Mouse (Mus musculus) heart, embryonic 12.5 days (tissue): Measurements from ENCODE around the gene Itprip. TPM values are rescaled to one million over a fixed set of nuclear protein-coding genes. Genes with fewer than 3 reads are reported as not detected.

Experiments
- ATAC-seq: fragments of 200-750 bp; cut with Nextera tagmentation; 2 replicates; pipeline ENCODE4 v1.8.0; 2017; ENCODE audit warnings: moderate TSS enrichment, moderate library complexity; ENCODE audit not compliant: insufficient number of reproducible peaks, low FRiP score
- H3K27ac ChIP-seq: fragments of 300-500 bp; sonication (generic); 2 replicates; pipeline ENCODE4 v1.5.1; 2016; ENCODE audit warnings: mild to moderate bottlenecking, moderate library complexity; ENCODE audit not compliant: poor library complexity, severe bottlenecking
- H3K27me3 ChIP-seq: fragments of 300-500 bp; sonication (generic); replicated peaks from 2 replicates; pipeline ENCODE4 v1.6.1; 2016; ENCODE audit warnings: mild to moderate bottlenecking, moderate library complexity
- H3K36me3 ChIP-seq: fragments of 300-500 bp; sonication (generic); 2 replicates; pipeline ENCODE4 v1.6.1; 2016; ENCODE audit warnings: mild to moderate bottlenecking, moderate library complexity
- H3K4me1 ChIP-seq: fragments of 300-500 bp; sonication (generic); replicated peaks from 2 replicates; pipeline ENCODE4 v1.6.1; 2016; ENCODE audit warnings: mild to moderate bottlenecking
- H3K4me2 ChIP-seq: fragments of 300-500 bp; sonication (generic); 2 replicates; pipeline ENCODE4 v1.6.1; 2016; ENCODE audit warnings: mild to moderate bottlenecking, moderate library complexity
- H3K4me3 ChIP-seq: fragments of 300-500 bp; sonication (generic); 2 replicates; pipeline ENCODE4 v1.5.1; 2016; ENCODE audit warnings: mild to moderate bottlenecking
- H3K9ac ChIP-seq: fragments of 300-500 bp; sonication (generic); 2 replicates; pipeline ENCODE4 v1.6.1; 2016; ENCODE audit warnings: mild to moderate bottlenecking, moderate library complexity
- H3K9me3 ChIP-seq: fragments of 300-500 bp; sonication (generic); replicated peaks from 2 replicates; pipeline ENCODE4 v1.6.1; 2016; ENCODE audit warnings: mild to moderate bottlenecking, moderate library complexity
- WGBS: fragments of 180-500 bp; shearing (Covaris S2); methylation state at CpG from one replicate; pipeline ENCODE4 v1.1.7; 2016; 5-methylcytosine and 5-hydroxymethylcytosine counted together
- polyA plus RNA-seq: library from polyadenylated mRNA; unstranded; fragments of >200 nt; fragmentation: Nextera tagmentation; extraction: Ambion mirVana; gene quantifications from 2 replicates; pipeline ENCODE4 v1.2.1, GENCODE M21; 2016

Gene Itprip
- polyA plus RNA-seq, 1 experiment from 2014 or later: 25.5 TPM

DNA sequence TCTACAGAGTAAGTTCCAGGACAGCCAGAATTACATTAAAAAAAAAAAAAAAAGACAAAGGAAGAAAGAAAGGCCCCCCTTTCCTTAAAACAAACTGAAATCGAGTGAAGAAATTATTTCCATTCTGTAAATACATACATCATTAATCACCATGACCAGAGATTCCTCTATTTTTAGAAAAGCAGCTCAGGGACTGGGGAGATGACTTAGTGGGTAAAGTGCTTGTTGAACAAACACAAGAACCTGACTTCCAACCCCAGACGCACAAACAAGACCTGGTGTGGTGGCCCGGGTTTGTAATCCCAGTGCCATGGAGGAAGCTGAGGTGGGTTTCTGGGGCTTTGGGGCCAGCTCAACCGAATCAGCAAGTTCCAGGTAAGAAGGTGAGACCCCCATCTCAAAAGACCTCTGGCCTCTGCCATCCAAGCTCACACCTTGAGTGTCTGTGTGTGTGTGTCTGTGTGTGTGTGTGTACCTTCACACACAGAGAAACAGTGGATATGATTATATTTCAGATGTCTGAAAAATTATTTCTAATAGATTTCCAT, 51.4 kb downstream of the Itprip start:
- Histone ChIP-seq H3K4me1 (0 out of 2 replicates have a peak, but pooled peaks cover 4% of the 10 kb centered on the region), H3K9me3 (no peaks in the 10 kb centered on the region), H3K9ac (no peak overlapping the region), H3K27ac (no peak overlapping the region), H3K36me3 (peaks cover 4% of the 10 kb centered on the region; the same call in 1 of the 2 replicates), H3K27me3 (0 out of 2 replicates have a peak, but pooled peaks cover 5% of the 10 kb centered on the region), H3K4me3 (no peak overlapping the region), H3K4me2 (no peak overlapping the region)
- 62% methylated on average over 4 of the region's 4 CpGs for WGBS
- ATAC-seq: no peak

DNA sequence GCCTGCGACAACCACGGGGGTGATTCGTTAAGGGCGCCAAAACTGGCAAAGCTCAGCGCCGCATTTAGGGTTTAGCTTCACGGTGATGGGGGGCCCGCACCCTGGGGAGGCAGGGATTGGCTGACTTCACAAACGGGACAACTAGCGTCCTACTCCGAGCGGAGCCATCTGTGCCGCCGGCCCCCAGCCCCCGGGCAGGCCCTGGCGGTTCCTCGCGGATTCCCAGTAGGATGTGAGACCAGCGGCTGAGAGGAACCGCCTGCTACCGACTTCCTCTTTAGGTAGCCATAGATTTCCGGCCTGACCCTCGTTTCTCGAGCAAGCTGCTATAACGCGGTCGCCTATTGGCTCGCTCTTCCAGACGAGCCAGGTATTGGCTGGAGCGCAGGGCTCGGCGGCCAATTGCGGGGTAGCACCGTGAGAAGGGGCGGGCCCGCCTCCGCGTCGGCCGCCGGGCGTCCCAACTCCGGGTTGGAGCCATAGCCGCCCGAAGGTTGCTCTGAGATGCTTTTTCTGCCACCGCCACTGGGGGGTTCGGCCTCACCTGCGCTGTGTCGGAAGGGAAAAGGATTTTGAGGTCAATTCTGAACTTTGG, 53.6 kb downstream of the Itprip start, which contains the start of gene Gsto2:
Gsto2 (plus strand) TSS at position 182 of the 595 bp plus-strand sequence.
- no peaks in the 10 kb centered on the region for H3K9me3 ChIP-seq
- peak; percentile 100 for ATAC-seq
- H3K9ac ChIP-seq: peak within 1 kb of the TSS; percentile 81
- H3K4me3 ChIP-seq: peak within 1 kb of the TSS; percentile 77
- H3K36me3 ChIP-seq: peaks cover 9% of the 10 kb centered on the region; the same call in 1 of the 2 replicates
- peak within 1 kb of the TSS; percentile 86 for H3K4me2 ChIP-seq
- H3K27ac ChIP-seq: peak within 1 kb of the TSS; percentile 73; the same call in 1 of the 2 replicates
- H3K27me3 ChIP-seq: 0 out of 2 replicates have a peak, but pooled peaks cover 5% of the 10 kb centered on the region
- WGBS: under 1% methylated on average over 49 of the region's 49 CpGs
- H3K4me1 ChIP-seq: 0 out of 2 replicates have a peak, but pooled peaks cover 4% of the 10 kb centered on the region

DNA sequence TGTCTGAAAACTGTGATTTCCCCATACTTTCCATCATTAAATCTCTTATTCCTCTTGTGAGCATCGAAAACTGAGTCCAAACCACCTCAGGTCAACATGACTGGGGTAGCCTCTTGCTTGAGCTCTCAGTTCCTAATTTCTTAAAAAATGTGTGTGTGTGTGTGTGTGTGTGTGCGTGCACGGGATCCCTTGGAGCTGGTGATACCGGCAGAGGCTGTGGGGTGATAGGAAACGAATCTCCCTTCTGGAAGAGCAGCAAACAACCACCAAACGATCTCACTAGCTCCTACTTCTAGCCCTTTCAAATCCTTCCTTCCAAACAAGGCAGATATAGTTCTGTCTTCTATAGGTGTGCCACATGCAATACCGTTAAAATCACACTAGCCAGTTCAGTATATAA, 54.4 kb downstream of the Itprip start:
- H3K27ac ChIP-seq: no peak overlapping the region
- 82% methylated on average over 7 of the region's 7 CpGs for WGBS
- H3K4me3 ChIP-seq: peak overlapping the region; percentile 77
- H3K27me3 ChIP-seq: 0 out of 2 replicates have a peak, but pooled peaks cover under 1% of the 10 kb centered on the region
- H3K4me1 ChIP-seq: 0 out of 2 replicates have a peak, but pooled peaks cover 4% of the 10 kb centered on the region
- no peaks in the 10 kb centered on the region for H3K9me3 ChIP-seq
- H3K4me2 ChIP-seq: peak overlapping the region; percentile 86
- H3K36me3 ChIP-seq: peaks cover 15% of the 10 kb centered on the region
- H3K9ac ChIP-seq: no peak overlapping the region
- ATAC-seq: no peak

DNA sequence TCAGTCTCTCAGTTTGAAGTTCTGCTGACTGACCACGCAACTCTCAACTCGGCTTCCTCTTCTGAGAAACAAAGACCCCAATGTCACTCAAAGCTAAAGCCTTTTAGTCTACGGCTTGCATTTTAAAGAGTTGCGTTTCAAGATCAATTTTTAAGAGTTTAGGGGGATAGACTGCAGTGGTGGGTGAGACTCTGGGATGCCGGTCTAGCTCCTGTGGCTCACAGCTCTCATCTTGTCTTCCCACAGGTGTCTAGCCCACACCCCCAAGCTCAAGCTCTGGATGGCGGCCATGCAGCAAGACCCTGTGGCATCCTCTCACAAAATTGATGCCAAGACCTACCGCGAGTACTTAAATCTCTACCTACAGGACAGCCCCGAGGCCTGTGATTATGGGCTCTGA, 55.0 kb downstream of the Itprip start:
- Histone ChIP-seq H3K9me3 (no peaks in the 10 kb centered on the region), H3K9ac (no peak overlapping the region), H3K27ac (no peak overlapping the region), H3K4me2 (no peak overlapping the region), H3K4me1 (0 out of 2 replicates have a peak, but pooled peaks cover 4% of the 10 kb centered on the region), H3K27me3 (no peaks in the 10 kb centered on the region), H3K36me3 (peaks cover 19% of the 10 kb centered on the region), H3K4me3 (no peak overlapping the region)
- WGBS: 92% methylated on average over 9 of the region's 9 CpGs
- no peak for ATAC-seq

DNA sequence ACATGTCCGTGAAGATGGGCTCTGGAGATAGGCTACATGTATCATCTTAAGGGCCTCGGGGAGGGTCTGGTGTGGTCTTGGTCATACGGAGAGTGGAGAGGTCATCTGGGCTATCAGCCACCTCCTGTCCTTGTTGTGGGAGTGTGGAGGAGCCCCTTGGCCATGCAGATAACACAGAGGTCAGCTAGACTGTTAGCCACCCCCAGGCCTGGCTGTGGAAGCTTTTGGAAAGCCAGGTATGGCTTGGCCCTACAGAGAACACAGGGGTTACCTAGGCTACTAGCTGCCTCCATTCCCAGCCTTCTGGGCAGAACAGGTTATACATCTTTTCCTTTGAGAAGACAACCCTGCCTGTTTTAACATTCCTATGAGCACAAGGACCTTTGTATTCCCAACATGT, 56.5 kb downstream of the Itprip start:
- H3K9me3 ChIP-seq: no peaks in the 10 kb centered on the region
- 0 out of 2 replicates have a peak, but pooled peaks cover 4% of the 10 kb centered on the region for H3K4me1 ChIP-seq
- H3K27ac ChIP-seq: no peak overlapping the region
- H3K4me2 ChIP-seq: no peak overlapping the region
- ATAC-seq: no peak
- H3K9ac ChIP-seq: no peak overlapping the region
- H3K36me3 ChIP-seq: peaks cover 23% of the 10 kb centered on the region
- 78% methylated on average over 3 of the region's 3 CpGs for WGBS
- no peaks in the 10 kb centered on the region for H3K27me3 ChIP-seq
- H3K4me3 ChIP-seq: no peak overlapping the region

DNA sequence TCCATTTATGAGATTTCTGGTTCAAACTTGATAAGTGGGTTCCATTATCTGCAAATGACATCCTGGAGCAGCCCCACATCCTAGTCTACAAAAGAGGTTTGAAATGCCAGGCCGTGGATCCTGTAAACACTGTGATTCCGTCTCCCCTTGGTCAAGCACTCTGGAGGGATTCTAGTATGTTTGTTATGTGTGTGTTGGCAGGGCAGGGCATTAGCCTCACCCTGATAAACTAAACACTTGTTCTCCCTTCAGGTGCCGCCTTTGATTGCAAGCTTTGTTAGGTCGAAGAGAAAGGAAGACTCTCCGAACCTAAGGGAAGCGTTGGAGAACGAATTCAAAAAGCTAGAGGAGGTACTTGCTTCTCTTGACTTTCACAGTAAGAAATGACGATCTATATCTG, 59.9 kb downstream of the Itprip start:
- no peaks in the 10 kb centered on the region for H3K27me3 ChIP-seq
- no peak overlapping the region for H3K4me2 ChIP-seq
- H3K4me3 ChIP-seq: no peak overlapping the region
- H3K9me3 ChIP-seq: no peaks in the 10 kb centered on the region
- no peak for ATAC-seq
- no peak overlapping the region for H3K27ac ChIP-seq
- peaks cover 20% of the 10 kb centered on the region for H3K36me3 ChIP-seq
- no peak overlapping the region for H3K9ac ChIP-seq
- WGBS: 86% methylated on average over 8 of the region's 8 CpGs
- peaks cover 9% of the 10 kb centered on the region for H3K4me1 ChIP-seq

DNA sequence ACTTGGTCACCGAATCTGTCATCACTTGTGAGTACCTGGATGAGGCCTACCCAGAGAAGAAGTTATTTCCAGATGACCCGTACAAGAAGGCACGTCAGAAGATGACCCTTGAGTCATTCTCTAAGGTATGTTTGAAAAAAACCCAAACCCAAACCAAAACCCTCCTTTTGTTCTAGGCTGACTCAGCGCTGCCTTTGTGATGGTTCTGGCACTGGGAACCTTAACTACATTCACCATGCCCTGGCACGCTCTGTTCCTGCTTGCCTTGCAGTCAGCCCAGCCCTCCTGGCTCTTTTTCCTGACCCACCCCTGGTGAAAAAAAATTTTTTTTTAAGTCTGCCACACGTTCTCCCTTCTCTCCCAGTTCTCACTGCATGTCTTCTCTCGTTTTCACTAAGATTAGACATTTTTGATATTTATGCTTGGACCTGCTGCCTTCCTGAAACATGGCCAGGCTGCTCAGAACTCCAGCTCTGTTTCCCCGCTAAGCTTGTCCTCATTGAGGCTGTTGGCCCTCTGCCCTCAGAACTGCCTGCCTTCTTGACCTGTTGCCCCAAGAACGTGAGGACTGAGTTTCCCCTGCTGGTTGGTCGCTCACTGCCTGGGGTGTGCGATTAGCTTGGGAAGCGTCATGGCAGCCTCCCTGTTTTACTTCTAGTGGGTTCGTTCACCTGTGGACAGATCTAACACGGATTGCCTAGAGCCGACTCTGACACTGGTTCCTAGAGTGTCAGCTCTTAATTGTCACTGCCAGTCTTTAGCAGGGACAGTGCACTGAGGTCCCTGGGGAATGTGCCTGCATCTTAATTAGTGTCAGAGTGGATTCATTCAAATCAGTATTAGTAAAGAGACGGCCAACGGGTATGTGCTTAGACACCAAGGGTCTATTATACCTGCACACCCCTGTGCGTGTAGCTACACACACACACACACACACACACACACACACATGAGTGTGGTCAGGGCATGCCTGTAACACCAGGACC, 60.8 kb downstream of the Itprip start:
- WGBS: 80% methylated on average over 18 of the region's 18 CpGs

DNA sequence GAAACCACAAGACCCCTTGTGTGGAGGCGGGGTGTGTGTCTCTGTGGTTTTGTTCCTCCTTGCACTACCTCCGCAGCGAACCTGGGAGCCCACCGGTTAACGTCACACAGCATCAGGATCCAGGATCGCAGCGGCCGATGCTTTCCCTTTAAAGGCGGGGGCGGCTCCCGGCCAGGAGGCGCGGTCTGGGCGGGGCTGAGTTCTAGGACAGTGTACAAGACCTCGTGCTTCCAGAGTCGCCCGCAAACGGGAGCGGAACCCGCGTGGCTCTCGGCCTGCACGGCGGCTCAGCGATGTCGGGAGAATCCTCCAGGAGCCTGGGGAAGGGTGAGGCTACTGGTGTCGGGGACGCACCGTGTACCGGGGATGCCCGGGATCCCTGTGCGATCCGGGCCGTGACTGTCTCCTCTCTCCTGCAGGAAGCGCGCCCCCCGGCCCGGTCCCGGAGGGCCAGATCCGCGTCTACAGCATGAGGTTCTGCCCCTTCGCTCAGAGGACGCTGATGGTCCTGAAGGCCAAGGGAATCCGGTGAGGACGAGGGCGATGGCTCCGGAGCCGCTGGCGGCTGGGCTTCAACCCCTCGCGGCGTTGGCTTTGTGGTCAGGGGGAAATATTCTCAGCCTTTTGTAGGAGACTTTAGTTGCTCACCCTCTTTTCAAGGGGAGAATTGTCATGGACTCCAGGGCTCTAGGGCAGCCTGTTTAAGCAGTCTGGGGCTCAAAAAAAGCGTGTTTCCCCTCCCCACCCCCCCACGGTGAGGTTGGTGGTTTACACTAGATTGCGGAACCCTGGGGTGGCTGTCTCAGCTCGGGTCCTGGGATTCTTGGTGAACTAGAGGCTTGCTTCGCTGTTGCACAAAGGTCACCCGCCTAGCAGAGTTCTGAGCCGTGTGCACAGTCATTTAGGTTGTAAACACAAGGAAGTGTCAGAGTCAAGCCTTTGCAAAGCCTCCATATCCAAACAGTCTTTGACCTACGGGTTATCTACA, 64.0 kb downstream of the Itprip start, which contains the start of gene Gsto1:
Gsto1 (plus strand) TSS at position 175 of the 988 bp plus-strand sequence.
- H3K27ac ChIP-seq: peak within 1 kb of the TSS; percentile 20
- H3K27me3 ChIP-seq: no peaks in the 10 kb centered on the region
- no peaks in the 10 kb centered on the region for H3K9me3 ChIP-seq
- peaks cover 13% of the 10 kb centered on the region for H3K4me1 ChIP-seq
- WGBS: under 1% methylated on average over 60 of the region's 60 CpGs
- H3K9ac ChIP-seq: peak within 1 kb of the TSS; percentile 82
- H3K4me3 ChIP-seq: peak within 1 kb of the TSS; percentile 68
- peak within 1 kb of the TSS; percentile 99 for H3K4me2 ChIP-seq
- peaks cover 10% of the 10 kb centered on the region for H3K36me3 ChIP-seq
- ATAC-seq: peak; percentile 91

More for the DNA sequence above, 60.8 kb downstream of the Itprip start:
- peaks cover 13% of the 10 kb centered on the region for H3K4me1 ChIP-seq
- H3K27me3 ChIP-seq: no peaks in the 10 kb centered on the region
- ATAC-seq: no peak
- no peak overlapping the region for H3K27ac ChIP-seq
- no peak overlapping the region for H3K4me2 ChIP-seq
- no peak overlapping the region for H3K9ac ChIP-seq
- H3K36me3 ChIP-seq: peaks cover 19% of the 10 kb centered on the region
- H3K9me3 ChIP-seq: no peaks in the 10 kb centered on the region
- no peak overlapping the region for H3K4me3 ChIP-seq

DNA sequence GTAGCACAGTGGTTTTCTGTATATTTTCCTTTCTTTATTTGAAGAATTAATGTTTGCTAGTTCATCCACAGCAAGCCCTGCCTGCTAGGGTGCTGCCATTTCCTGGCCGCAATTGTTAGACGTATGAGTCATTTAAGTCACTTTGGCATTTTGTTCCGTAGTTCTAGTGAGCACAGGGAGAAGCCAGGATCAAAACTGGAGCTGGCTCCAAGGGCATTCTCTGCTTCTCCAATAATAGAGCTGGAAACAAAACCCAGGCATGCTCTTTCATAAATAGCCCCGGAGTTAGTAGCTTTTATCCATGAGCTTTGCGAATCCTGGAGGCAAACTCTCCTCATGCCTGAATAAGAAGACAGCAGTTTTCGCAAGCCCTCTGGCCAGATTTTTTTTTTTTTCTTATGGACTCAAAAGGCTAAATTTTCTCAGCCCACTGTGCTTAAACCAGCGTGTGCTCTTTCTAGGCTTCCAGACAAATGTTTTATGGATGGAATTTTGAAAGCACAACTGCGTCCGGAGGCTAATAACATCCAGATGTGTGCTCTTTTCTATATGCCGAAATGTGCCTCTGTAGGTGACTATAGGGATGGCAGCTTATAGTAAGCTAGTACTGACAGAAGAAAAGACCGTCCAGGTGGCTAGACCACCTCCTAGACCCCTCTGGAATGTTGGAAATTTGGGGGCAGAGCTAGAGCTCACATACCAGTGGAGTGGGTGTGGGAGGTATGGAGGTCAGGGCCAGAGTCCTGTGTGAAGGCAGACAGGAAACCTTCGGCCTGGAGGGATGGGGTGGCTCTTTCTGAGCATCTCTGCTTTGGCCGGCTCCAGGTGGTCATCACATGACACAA, 64.9 kb downstream of the Itprip start:
- Histone ChIP-seq H3K27ac (peak overlapping the region; percentile 20; the same call in 1 of the 2 replicates), H3K9me3 (no peaks in the 10 kb centered on the region), H3K4me1 (peaks cover 13% of the 10 kb centered on the region), H3K36me3 (peaks cover 6% of the 10 kb centered on the region), H3K27me3 (no peaks in the 10 kb centered on the region; the same call in 1 of the 2 replicates), H3K9ac (peak overlapping the region; percentile 82; the same call in 1 of the 2 replicates), H3K4me2 (peak overlapping the region; percentile 99), H3K4me3 (peak overlapping the region; percentile 68)
- whole genome bisulfite sequencing: 22% methylated on average over 13 of the region's 13 CpGs
- peak; percentile 62 for ATAC-seq
